Mouse (Mus musculus) adipocyte (in vitro differentiated cells): ENCODE results near the gene Abhd14b.
"Not testable (repeated sequence)": the region's sequence is repeated elsewhere in the genome, so short reads cannot be mapped to it uniquely, and the experiment has no call there.

Source experiments
- DNase-seq: peaks from one replicate; pipeline ENCODE4 v3.0.0-alpha.2; 2016; ENCODE audit warnings: low spot score

Abhd14b gene

GRCm38 (mm10) chr9:106476002-106476923 lies 29.0 kb downstream of the Abhd14b start:
- DNase-seq, result peak; percentile 93

DNA sequence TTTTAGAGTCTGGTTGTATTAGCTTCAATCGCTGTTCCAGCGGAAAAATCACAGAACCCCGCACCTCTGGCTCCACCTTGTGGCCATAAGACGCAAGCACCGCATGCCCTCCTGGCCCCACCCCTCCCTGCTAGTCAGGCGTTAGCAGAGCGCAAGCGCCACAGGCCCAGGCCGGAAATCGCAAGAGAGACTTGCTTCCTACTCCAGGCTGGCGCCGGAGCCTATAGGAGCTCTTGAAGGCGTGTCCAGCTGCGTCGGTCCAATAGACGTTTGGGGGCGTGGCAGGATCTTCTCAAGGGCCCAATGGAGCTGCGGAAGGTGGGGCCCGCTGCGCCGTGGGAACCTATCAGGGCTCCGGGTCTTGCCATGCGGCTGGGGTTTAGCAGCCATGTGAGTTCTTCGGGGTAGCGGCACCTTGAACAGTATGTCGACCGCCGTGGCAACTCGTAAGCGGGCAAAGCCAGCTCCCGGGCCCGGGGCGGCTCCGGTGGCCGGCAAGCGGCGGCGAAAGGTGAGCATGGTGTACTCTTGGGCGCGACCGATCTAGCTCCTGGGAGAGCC lies 29.7 kb downstream of the Abhd14b start, which contains the start of gene Parp3:
Gene Parp3, minus strand, starts transcription at position 26 of the 561 bp plus-strand sequence.
- peak; percentile 100 for DNase-seq

DNA sequence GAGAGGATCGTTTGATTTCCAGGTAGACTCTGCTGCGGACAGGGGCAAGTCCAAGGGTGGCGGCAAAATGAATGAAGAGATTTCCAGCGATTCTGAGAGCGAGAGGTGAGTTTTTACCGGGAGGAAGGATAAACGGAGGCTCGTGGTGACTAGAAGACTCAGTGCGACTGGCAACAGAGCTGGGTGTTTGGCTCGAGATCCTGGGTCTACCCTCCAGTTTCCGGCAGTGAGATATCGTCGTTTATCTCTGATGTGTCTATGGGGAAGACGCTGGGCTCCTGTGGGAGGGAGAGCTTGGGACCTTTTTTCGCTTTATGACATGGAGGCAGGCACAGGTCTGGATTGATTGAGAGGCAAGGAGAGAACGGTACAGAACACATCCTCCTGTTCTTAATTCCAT lies 30.4 kb downstream of the Abhd14b start:
- DNase-seq, result no peak

- DNase-seq, result no peak
These were observed 30.8 kb downstream of the Abhd14b start for GRCm38 (mm10) chr9:106478101-106478500.

GRCm38 (mm10) chr9:106480541-106480940 lies 33.3 kb downstream of the Abhd14b start:
- DNase-seq, result no peak

GRCm38 (mm10) chr9:106481075-106481474 lies 33.8 kb downstream of the Abhd14b start:
- no peak for DNase-seq

GRCm38 (mm10) chr9:106481676-106482075 lies 34.4 kb downstream of the Abhd14b start:
- no peak for DNase-seq

DNA sequence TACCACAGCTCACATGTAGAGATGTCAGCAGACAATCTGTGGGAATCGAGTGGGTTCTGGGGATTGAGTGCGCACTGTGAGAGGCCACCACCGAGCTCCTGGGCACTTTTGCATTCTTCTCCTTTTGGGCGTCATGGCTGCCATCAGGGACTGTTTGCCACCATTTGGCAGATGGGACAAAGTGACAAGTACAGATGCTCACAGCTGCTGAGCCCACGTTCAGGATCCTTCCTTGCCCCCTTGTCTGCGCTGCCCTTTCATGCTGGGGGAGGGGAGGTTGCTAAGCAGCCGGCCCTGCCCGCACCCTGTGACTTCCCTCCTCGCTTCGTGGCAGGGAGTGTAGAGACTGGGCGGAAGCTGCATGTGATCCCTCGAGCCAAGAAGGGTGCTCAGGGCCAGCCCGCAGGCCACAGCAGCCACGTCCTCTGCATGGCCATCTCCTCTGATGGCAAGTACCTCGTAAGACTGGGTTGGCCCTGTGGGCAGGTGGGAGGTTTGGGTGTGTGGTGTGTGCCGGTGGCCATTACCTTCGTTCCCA lies 35.4 kb downstream of the Abhd14b start:
- DNase-seq, result no peak

- DNase-seq, result no peak
These were observed 35.9 kb downstream of the Abhd14b start for GRCm38 (mm10) chr9:106483136-106483535.

DNA sequence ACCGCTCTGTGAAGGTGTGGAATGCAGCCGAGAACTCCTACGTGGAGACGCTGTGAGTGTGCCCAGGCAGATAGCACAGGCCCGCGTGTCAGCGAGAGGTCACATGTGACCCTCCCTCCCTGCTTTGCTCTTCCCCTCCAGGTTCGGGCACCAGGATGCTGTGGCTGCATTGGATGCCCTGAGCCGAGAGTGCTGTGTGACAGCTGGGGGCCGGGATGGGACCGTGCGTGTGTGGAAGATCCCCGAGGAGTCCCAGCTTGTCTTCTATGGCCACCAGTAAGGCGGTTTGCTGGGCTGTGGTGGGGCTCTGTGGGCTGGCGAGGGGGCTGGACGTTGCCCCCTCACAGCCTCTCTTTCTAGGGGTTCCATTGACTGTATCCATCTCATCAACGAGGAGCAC lies 36.3 kb downstream of the Abhd14b start:
- no peak for DNase-seq

DNA sequence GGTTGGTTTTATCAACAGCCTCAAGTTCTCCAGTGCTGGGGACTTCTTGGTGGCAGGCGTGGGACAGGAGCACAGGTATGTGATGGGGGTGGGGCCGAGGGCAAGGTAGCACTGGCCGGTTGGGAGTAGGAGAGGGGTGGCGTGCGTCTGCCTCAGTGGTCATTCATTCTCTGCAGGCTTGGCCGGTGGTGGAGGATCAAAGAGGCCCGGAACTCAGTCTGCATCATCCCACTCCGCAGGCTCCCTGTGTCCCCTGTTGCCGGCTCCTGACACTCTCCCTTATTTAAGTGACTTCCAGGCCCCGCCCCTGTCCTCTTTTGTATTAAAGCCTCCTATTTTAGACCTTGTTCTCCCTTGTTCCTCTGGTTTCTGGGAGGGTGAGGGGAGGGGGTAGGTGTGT lies 37.8 kb downstream of the Abhd14b start:
- no peak for DNase-seq

DNA sequence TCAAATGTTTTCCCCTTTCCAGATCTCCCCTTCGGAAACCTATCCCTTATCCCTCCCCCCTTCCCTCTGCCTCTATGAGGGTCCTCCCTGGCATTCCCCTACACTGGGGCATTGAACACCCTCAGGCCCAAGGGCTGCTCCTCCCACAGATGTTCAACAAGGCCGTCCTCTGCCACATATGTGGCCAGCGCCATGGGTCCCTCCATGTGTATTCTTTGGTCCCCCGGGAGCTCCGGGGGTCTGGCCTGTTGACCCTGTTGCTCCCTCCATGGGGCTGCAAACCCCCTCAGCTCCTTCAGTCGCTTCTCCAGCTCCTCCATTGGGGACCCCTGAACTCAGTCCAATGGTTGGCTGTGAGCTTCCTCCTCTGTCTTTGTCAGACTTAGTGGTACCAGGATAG lies 40.3 kb downstream of the Abhd14b start:
- not testable (repeated sequence) for DNase-seq

GRCm38 (mm10) chr9:106499667-106500066 lies 52.4 kb downstream of the Abhd14b start, which contains the start of gene Iqcf1:
Gene Iqcf1 (plus strand): TSS chr9:106499967.
- DNase-seq, result no peak

DNA sequence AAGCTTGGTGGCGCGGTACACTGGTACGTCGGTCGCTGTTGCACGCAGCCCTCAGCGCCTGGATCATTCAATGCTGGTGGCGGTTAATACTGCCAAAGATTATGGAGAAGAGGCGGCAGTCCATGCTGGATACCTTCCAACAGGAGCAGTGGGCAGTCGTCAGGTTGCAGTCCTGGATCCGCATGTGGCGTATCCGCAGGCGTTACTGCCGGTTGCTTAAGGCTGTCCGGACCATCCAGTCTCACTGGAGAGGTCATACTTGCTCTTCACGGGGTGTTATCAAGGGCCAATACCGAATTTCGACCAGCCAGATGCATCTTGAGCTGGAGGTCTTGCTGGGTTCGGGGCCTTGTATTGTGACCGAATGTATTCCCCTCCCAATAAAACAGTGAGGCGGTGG lies 54.6 kb downstream of the Abhd14b start:
- no peak for DNase-seq
